In the genomic region with DNA sequence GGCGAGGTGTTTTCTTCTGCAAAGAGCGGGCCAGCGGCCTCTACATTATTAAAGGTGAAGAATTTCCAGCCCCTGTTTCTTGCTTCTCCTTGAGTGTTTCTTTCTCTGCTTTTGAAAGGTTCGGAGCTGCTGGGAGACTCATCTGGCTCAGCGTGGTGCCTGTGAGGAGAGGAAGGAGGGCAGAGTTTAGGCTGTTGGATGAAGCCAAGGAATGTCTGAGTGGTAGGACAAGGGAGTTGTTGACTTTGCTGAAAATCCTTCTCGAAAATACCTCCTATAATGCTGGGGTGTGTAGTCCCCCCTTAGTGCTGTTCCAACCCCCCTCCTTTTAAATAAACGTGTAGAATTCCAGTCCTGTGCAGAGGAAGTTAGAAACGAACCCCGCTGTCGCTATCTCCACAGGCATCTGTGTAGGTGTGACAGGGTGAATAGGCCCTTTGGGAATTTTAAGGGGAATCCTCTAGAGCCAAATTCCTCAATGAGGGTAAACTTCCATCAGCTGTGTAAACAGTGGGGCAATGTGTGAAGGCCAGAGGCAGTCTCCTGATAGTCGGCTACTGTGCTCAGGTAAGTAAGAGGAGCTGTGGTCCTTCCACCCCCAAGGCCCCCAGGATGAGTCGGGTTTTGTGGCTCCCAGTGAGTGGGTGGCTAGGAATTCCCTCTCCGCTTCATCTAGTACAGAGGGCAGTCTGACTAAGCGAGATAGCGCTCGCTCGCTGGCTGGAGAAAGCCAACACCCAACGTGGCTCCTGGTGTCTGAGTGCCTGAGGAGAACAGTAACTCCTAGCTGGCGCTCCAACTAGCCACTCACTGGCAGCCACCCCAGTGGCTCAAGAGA, we compare ENCODE assay signal across 9 mouse cellular contexts. TPM values are rescaled to one million over a fixed set of nuclear protein-coding genes. Genes with fewer than 3 reads are reported as not detected.
DNase-seq lines count a peak whose midpoint lies in the region; ATAC-seq and TF ChIP-seq lines count a peak whose summit lies in the region.
"Had no signal": no experiment of that assay in that cellular context is flagged by ENCODE, and none has a peak within 500 bp of the region (broad histone marks: within the 10 kb centered on the region; RNA-seq: fewer than 3 reads in every experiment).

No protein-coding gene starts in this region.

- no peaks in the 10 kb centered on the region for H3K9me3 ChIP-seq in limb, embryonic 11.5 days (ENCODE audit: control insufficient read depth, low read length)
- no peaks in the 10 kb centered on the region for H3K9me3 ChIP-seq in midbrain, embryonic 13.5 days

- ATAC-seq in limb, embryonic 11.5 days (ENCODE audit: insufficient number of reproducible peaks, low FRiP score, low TSS enrichment, low read depth): peak; percentile 44; the same call in 1 of the 2 replicates
- ATAC-seq in midbrain, embryonic 13.5 days: no peak
- no peak for ATAC-seq in megakaryocyte-erythroid progenitor cell, adult 5-6 weeks (replicated peaks; ENCODE audit: low FRiP score, low TSS enrichment, poor library complexity, severe bottlenecking)

- no peaks in the 10 kb centered on the region for H3K36me3 ChIP-seq in kidney, adult 2 months (ENCODE audit: control insufficient read depth, insufficient read depth, low read length)
- H3K36me3 ChIP-seq in limb, embryonic 11.5 days (ENCODE audit: control insufficient read depth, insufficient read depth, low read length): no peaks in the 10 kb centered on the region
- H3K36me3 ChIP-seq in midbrain, embryonic 13.5 days: no peaks in the 10 kb centered on the region

- H3K27ac ChIP-seq in kidney, adult 2 months (ENCODE audit: insufficient read depth, low read depth, low read length): no peak overlapping the region
- H3K27ac ChIP-seq in embryonic fibroblast, embryonic 13.5 days (ENCODE audit: insufficient read depth, low read length): peak overlapping the region; percentile 96
- H3K27ac ChIP-seq in limb, embryonic 11.5 days (replicated peaks; ENCODE audit: low read depth, low read length): no peak overlapping the region
- no peak overlapping the region for H3K27ac ChIP-seq in midbrain, embryonic 13.5 days
- H3K27ac ChIP-seq: macrophage had no signal

- no peak overlapping the region for H3K4me3 ChIP-seq in kidney, adult 2 months (ENCODE audit: insufficient read depth, low read depth, low read length)
- no peak overlapping the region for H3K4me3 ChIP-seq in embryonic fibroblast, embryonic 13.5 days (ENCODE audit: insufficient read depth, low read length)
- H3K4me3 ChIP-seq in limb, embryonic 11.5 days (ENCODE audit: low read depth, low read length): no peak overlapping the region
- no peak overlapping the region for H3K4me3 ChIP-seq in midbrain, embryonic 13.5 days (replicated peaks)

- H3K27me3 ChIP-seq in kidney, adult 2 months (replicated peaks; ENCODE audit: control insufficient read depth, insufficient read depth, low read length): no peaks in the 10 kb centered on the region
- H3K27me3 ChIP-seq in limb, embryonic 11.5 days (ENCODE audit: control insufficient read depth, insufficient read depth, low read length): no peaks in the 10 kb centered on the region
- H3K27me3 ChIP-seq in midbrain, embryonic 13.5 days: no peaks in the 10 kb centered on the region

- WGBS in kidney, adult 2 months: 61% methylated on average over 19 of the region's 19 CpGs
- 29% methylated on average over 19 of the region's 19 CpGs for WGBS in limb, embryonic 11.5 days
- 64% methylated on average over 19 of the region's 19 CpGs for WGBS in midbrain, embryonic 13.5 days

- H3K4me1 ChIP-seq in kidney, adult 2 months (ENCODE audit: control insufficient read depth, insufficient read depth, low read length): no peaks in the 10 kb centered on the region
- H3K4me1 ChIP-seq in embryonic fibroblast, embryonic 13.5 days (ENCODE audit: control insufficient read depth, insufficient read depth, low read length): peaks cover 7% of the 10 kb centered on the region
- H3K4me1 ChIP-seq in limb, embryonic 11.5 days (ENCODE audit: control insufficient read depth, insufficient read depth, low read length): peaks cover 4% of the 10 kb centered on the region; the same call in 1 of the 2 replicates
- no peaks in the 10 kb centered on the region for H3K4me1 ChIP-seq in midbrain, embryonic 13.5 days (replicated peaks)

- peak; percentile 18 for DNase-seq in kidney, postnatal 10 days
- no peak for DNase-seq in kidney, adult 2 months
- no peak for DNase-seq in limb, embryonic 11.5 days (ENCODE audit: low spot score)
- DNase-seq in mesoderm, embryonic 11.5 days (ENCODE audit: low read depth, low spot score): peak; percentile 63
- DNase-seq in ovary, postnatal 10 days (ENCODE audit: low spot score): no peak

- no peak for TF ChIP-seq POLR2A in kidney, adult 2 months (IDR thresholded peaks at IDR 0.05; ENCODE audit: low read depth, low read length)
- no peak for TF ChIP-seq POLR2A in embryonic fibroblast, embryonic 13.5 days (IDR thresholded peaks at IDR 0.05; ENCODE audit: low read depth, low read length)

- no peak for TF ChIP-seq CTCF in kidney, adult 2 months (conservative IDR thresholded peaks at IDR 0.05; ENCODE audit: insufficient read depth, insufficient read length, low read depth, low read length)
- no peak for TF ChIP-seq CTCF in embryonic fibroblast, embryonic 13.5 days (IDR thresholded peaks at IDR 0.05; ENCODE audit: borderline replicate concordance, insufficient read depth, low read length)

- H3K9ac ChIP-seq in limb, embryonic 11.5 days (ENCODE audit: low read length): no peak overlapping the region
- H3K9ac ChIP-seq in midbrain, embryonic 13.5 days (replicated peaks): no peak overlapping the region

- H3K4me2 ChIP-seq in limb, embryonic 11.5 days (ENCODE audit: low read depth, severe bottlenecking): no peak overlapping the region
- no peak overlapping the region for H3K4me2 ChIP-seq in midbrain, embryonic 13.5 days (replicated peaks)

RNA-seq across cellular contexts. Expression of a gene that starts 35.0 kb away (rescaled TPM):
- polyA plus RNA-seq in kidney, adult 2 months (2012; rRNA removed): 14.2 and 16.5 TPM in 2 replicates
- polyA plus RNA-seq in embryonic fibroblast, embryonic 13.5 days (2011; ENCODE audit: insufficient read length, low read depth, missing spikeins): 464 and 759 TPM in 2 replicates
- 26.4 and 29.8 TPM in 2 replicates for polyA plus RNA-seq in limb, embryonic 11.5 days (2014; fragmentation: Nextera tagmentation; extraction: Ambion mirVana)
- 8.5 and 10.2 TPM in 2 replicates for polyA plus RNA-seq in midbrain, embryonic 13.5 days (2015; fragmentation: Nextera tagmentation; extraction: Ambion mirVana)
- total RNA-seq in megakaryocyte-erythroid progenitor cell, adult 5-6 weeks (2014; fragmentation: Nextera tagmentation): not detected in 2 replicates
- total RNA-seq in megakaryocyte-erythroid progenitor cell, adult 5-6 weeks (2017): 1.9 TPM in 1 of 2 replicates, not detected in the other

Comparison
In these comparisons a context has a peak if more than half of its experiments do, and no peak if none do; other contexts are left out.
1. DNase-seq: peak in kidney, postnatal 10 days (single experiment) and mesoderm, embryonic 11.5 days (single experiment); none in kidney, adult 2 months (single experiment), limb, embryonic 11.5 days (single experiment) and ovary, postnatal 10 days (single experiment).
2. RNA of a gene that starts 35.0 kb away (polyA plus RNA-seq): 464 to 759 TPM in embryonic fibroblast, embryonic 13.5 days; 26.4 to 29.8 TPM in limb, embryonic 11.5 days, 14.2 to 16.5 TPM in kidney, adult 2 months and 8.5 to 10.2 TPM in midbrain, embryonic 13.5 days; every median in the first group is over 10 times any median in the second.